Mouse (Mus musculus) gastrocnemius, postnatal 14 days (tissue): ENCODE results near the gene Pax1. TPM values are rescaled to one million over a fixed set of nuclear protein-coding genes. Genes with fewer than 3 reads are reported as not detected.

Experiments
- DNase-seq: peaks from one replicate; pipeline ENCODE4 v3.0.0; 2021; ENCODE audit warnings: mixed read lengths
- intact Hi-C: fragments of 180-260 bp; cut with DNase I; formaldehyde crosslinking; loops from one replicate; pipeline ENCODE4 v1.15.1; 2025; ENCODE audit warnings: low total_unique reads
- long read RNA-seq, 2 experiments: library from polyadenylated mRNA; stranded (forward); transcript quantifications; one replicate each; pipeline ENCODE4 v2.0.0; 2021
- total RNA-seq, 2 experiments: library from RNA; stranded (reverse); gene quantifications; 2 replicates each; pipeline ENCODE4 v1.2.3; 2021

Gene Pax1
- total RNA-seq, result under 1 TPM in 1 of 2 experiments, not detected in 1; 0.10 TPM
- long read RNA-seq, experiment 1, result 0 reads
- long read RNA-seq, experiment 2, result 0 reads

- DNase-seq, result no peak
- intact Hi-C loops, result no loop called here
Observed at GRCm38 (mm10) chr2:147361581-147361980, at the start of gene Pax1. Gene Pax1 (plus strand): TSS chr2:147361925.

GRCm38 (mm10) chr2:147321036-147321435 lies 40.7 kb upstream of the Pax1 start:
- intact Hi-C loops, result no loop called here
- DNase-seq, result no peak

GRCm38 (mm10) chr2:147325178-147325577 lies 36.5 kb upstream of the Pax1 start:
- intact Hi-C loops, result no loop called here
- DNase-seq, result no peak

- intact Hi-C loops, result no loop called here
- no peak for DNase-seq
Observed at GRCm38 (mm10) chr2:147332731-147333130, 29.0 kb upstream of the Pax1 start.

GRCm38 (mm10) chr2:147338729-147339128 lies 23.0 kb upstream of the Pax1 start:
- intact Hi-C loops, result no loop called here

GRCm38 (mm10) chr2:147339796-147340195 lies 21.9 kb upstream of the Pax1 start:
- intact Hi-C loops, result no loop called here

More at GRCm38 (mm10) chr2:147338729-147339128, 23.0 kb upstream of the Pax1 start:
- DNase-seq, result no peak

GRCm38 (mm10) chr2:147342198-147342597 lies 19.5 kb upstream of the Pax1 start:
- no peak for DNase-seq
- intact Hi-C loops, result no loop called here

More at GRCm38 (mm10) chr2:147339796-147340195, 21.9 kb upstream of the Pax1 start:
- no peak for DNase-seq

- intact Hi-C loops, result no loop called here
- no peak for DNase-seq
Observed at GRCm38 (mm10) chr2:147359716-147360115, 2.0 kb upstream of the Pax1 start.

- DNase-seq, result no peak
- intact Hi-C loops, result no loop called here
Observed at GRCm38 (mm10) chr2:147360401-147360800, 1.3 kb upstream of the Pax1 start.

- no peak for DNase-seq
- intact Hi-C loops, result no loop called here
Observed at GRCm38 (mm10) chr2:147360856-147361255, 869 bp upstream of the Pax1 start.

GRCm38 (mm10) chr2:147362316-147362715 lies 591 bp downstream of the Pax1 start:
- DNase-seq, result peak; percentile 33
- intact Hi-C loops, result no loop called here

- intact Hi-C loops, result no loop called here
- no peak for DNase-seq
Observed at GRCm38 (mm10) chr2:147363401-147364130, 1.8 kb downstream of the Pax1 start.

GRCm38 (mm10) chr2:147364198-147364597 lies 2.5 kb downstream of the Pax1 start:
- intact Hi-C loops, result no loop called here
- no peak for DNase-seq

GRCm38 (mm10) chr2:147364982-147365907 lies 3.5 kb downstream of the Pax1 start:
- intact Hi-C loops, result no loop called here
- DNase-seq, result no peak

- intact Hi-C loops, result no loop called here
Observed at GRCm38 (mm10) chr2:147365908-147366630, 4.3 kb downstream of the Pax1 start.

GRCm38 (mm10) chr2:147367246-147367820 lies 5.6 kb downstream of the Pax1 start:
- no peak for DNase-seq
- intact Hi-C loops, result no loop called here

More at GRCm38 (mm10) chr2:147365908-147366630, 4.3 kb downstream of the Pax1 start:
- no peak for DNase-seq

- intact Hi-C loops, result no loop called here
- DNase-seq, result no peak
Observed at GRCm38 (mm10) chr2:147367911-147368591, 6.3 kb downstream of the Pax1 start.

GRCm38 (mm10) chr2:147369561-147369960 lies 7.8 kb downstream of the Pax1 start:
- DNase-seq, result no peak
- intact Hi-C loops, result no loop called here

GRCm38 (mm10) chr2:147370091-147370490 lies 8.4 kb downstream of the Pax1 start:
- intact Hi-C loops, result no loop called here
- no peak for DNase-seq
